Mouse (Mus musculus): ENCODE results near the gene Drd5. TPM values are rescaled to one million over a fixed set of nuclear protein-coding genes. Genes with fewer than 3 reads are reported as not detected.

The Drd5 gene
- polyA plus RNA-seq, 1 experiment from 2014 or later: 0.21 TPM

DNA sequence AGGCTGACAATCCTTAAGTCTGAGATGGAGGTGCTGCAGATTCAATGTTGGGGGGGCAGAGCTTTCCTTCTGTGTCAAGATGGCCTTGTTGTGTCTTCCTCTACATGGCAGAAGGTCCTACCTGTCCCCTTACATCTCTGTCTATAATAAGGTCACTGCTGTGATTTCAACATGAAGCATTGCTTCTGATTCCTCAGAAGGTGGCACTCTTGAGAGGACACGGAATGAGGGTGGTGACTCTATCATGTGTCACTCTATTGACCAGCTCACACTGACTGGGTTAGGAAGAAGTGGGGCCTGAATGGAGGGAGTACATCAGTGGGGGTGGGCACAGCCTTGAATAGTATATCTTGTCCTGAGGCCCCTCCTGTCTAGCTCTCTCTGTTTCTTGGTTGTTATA is 15.4 kb downstream of the Drd5 start:
- H3K27ac ChIP-seq (replicated peaks; ENCODE audit: low read depth, low read length): no peak overlapping the region
- ATAC-seq (ENCODE audit: low FRiP score, low TSS enrichment): no peak
- H3K4me3 ChIP-seq (replicated peaks; ENCODE audit: low read depth, low read length): no peak overlapping the region
- no peak overlapping the region for H3K4me2 ChIP-seq (ENCODE audit: low read length)
- WGBS: 38% methylated on average over 1 of the region's 1 CpGs
- no peaks in the 10 kb centered on the region for H3K27me3 ChIP-seq (ENCODE audit: control insufficient read depth, insufficient read depth, low read length)
- DNase-seq: no peak
- H3K9ac ChIP-seq (replicated peaks; ENCODE audit: low read length): no peak overlapping the region
- H3K36me3 ChIP-seq (ENCODE audit: control insufficient read depth, insufficient read depth, low read length): no peaks in the 10 kb centered on the region
- no peaks in the 10 kb centered on the region for H3K9me3 ChIP-seq (ENCODE audit: control insufficient read depth, low read length)
- no peaks in the 10 kb centered on the region for H3K4me1 ChIP-seq (ENCODE audit: control insufficient read depth, insufficient read depth, low read length)

GRCm38 (mm10) chr5:38343101-38343500 is 23.9 kb downstream of the Drd5 start:
- WGBS: 51% methylated on average over 3 of the region's 3 CpGs

GRCm38 (mm10) chr5:38346646-38347432 is 27.7 kb downstream of the Drd5 start:
- Histone ChIP-seq H3K4me1 (ENCODE audit: control insufficient read depth, insufficient read depth, low read length) (peaks cover 15% of the 10 kb centered on the region; the same call in 1 of the 2 replicates), H3K4me3 (replicated peaks; ENCODE audit: low read depth, low read length) (no peak overlapping the region), H3K4me2 (ENCODE audit: low read length) (no peak overlapping the region), H3K27ac (replicated peaks; ENCODE audit: low read depth, low read length) (no peak overlapping the region), H3K36me3 (ENCODE audit: control insufficient read depth, insufficient read depth, low read length) (no peaks in the 10 kb centered on the region), H3K9ac (replicated peaks; ENCODE audit: low read length) (no peak overlapping the region), H3K27me3 (ENCODE audit: control insufficient read depth, insufficient read depth, low read length) (no peaks in the 10 kb centered on the region), H3K9me3 (ENCODE audit: control insufficient read depth, low read length) (no peaks in the 10 kb centered on the region)
- ATAC-seq (ENCODE audit: low FRiP score, low TSS enrichment): no peak
- WGBS: 33% methylated on average over 10 of the region's 10 CpGs
- peak; percentile 70 for DNase-seq

More at GRCm38 (mm10) chr5:38343101-38343500, 23.9 kb downstream of the Drd5 start:
- H3K4me2 ChIP-seq (ENCODE audit: low read length): no peak overlapping the region
- DNase-seq (no peak), ATAC-seq (ENCODE audit: low FRiP score, low TSS enrichment) (no peak)
- no peak overlapping the region for H3K9ac ChIP-seq (replicated peaks; ENCODE audit: low read length)
- 0 out of 2 replicates have a peak, but pooled peaks cover 3% of the 10 kb centered on the region for H3K4me1 ChIP-seq (ENCODE audit: control insufficient read depth, insufficient read depth, low read length)
- no peaks in the 10 kb centered on the region for H3K36me3 ChIP-seq (ENCODE audit: control insufficient read depth, insufficient read depth, low read length)
- no peak overlapping the region for H3K27ac ChIP-seq (replicated peaks; ENCODE audit: low read depth, low read length)
- no peak overlapping the region for H3K4me3 ChIP-seq (replicated peaks; ENCODE audit: low read depth, low read length)
- no peaks in the 10 kb centered on the region for H3K9me3 ChIP-seq (ENCODE audit: control insufficient read depth, low read length)
- no peaks in the 10 kb centered on the region for H3K27me3 ChIP-seq (ENCODE audit: control insufficient read depth, insufficient read depth, low read length)

GRCm38 (mm10) chr5:38350351-38350929 is 31.3 kb downstream of the Drd5 start:
- 20% methylated on average over 5 of the region's 5 CpGs for WGBS
- Histone ChIP-seq H3K27ac (replicated peaks; ENCODE audit: low read depth, low read length) (no peak overlapping the region), H3K4me2 (ENCODE audit: low read length) (no peak overlapping the region), H3K4me3 (replicated peaks; ENCODE audit: low read depth, low read length) (no peak overlapping the region), H3K4me1 (ENCODE audit: control insufficient read depth, insufficient read depth, low read length) (peaks cover 15% of the 10 kb centered on the region; the same call in 1 of the 2 replicates), H3K36me3 (ENCODE audit: control insufficient read depth, insufficient read depth, low read length) (no peaks in the 10 kb centered on the region), H3K9ac (replicated peaks; ENCODE audit: low read length) (no peak overlapping the region), H3K27me3 (ENCODE audit: control insufficient read depth, insufficient read depth, low read length) (no peaks in the 10 kb centered on the region), H3K9me3 (ENCODE audit: control insufficient read depth, low read length) (no peaks in the 10 kb centered on the region)
- ATAC-seq (ENCODE audit: low FRiP score, low TSS enrichment) (no peak), DNase-seq (peak; percentile 31)

DNA sequence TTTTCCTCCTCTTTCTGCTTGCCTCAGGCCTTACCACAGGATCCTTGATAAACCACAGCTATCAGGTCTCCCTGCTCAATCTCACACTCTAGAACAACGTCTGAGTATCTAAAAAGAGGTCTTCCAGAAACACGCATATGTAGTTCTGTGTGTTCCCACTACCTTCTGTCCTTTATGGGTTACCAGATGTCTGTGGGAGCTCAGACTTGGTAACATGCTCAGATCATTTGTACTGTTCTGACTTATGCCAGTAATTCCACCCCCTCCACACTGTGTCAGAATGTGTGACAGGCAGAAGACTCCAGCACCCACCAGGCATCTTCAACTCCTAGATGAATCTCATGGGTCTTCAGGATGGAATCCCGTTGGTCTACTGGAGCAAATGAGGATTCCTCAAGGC is 37.8 kb downstream of the Drd5 start:
- DNase-seq: no peak
- Histone ChIP-seq H3K9me3 (ENCODE audit: control insufficient read depth, low read length) (no peaks in the 10 kb centered on the region), H3K27me3 (ENCODE audit: control insufficient read depth, insufficient read depth, low read length) (no peaks in the 10 kb centered on the region), H3K9ac (replicated peaks; ENCODE audit: low read length) (no peak overlapping the region), H3K36me3 (ENCODE audit: control insufficient read depth, insufficient read depth, low read length) (no peaks in the 10 kb centered on the region), H3K4me3 (replicated peaks; ENCODE audit: low read depth, low read length) (no peak overlapping the region), H3K4me2 (ENCODE audit: low read length) (no peak overlapping the region), H3K27ac (replicated peaks; ENCODE audit: low read depth, low read length) (no peak overlapping the region), H3K4me1 (ENCODE audit: control insufficient read depth, insufficient read depth, low read length) (no peaks in the 10 kb centered on the region)
- 85% methylated on average over 3 of the region's 3 CpGs for WGBS
- ATAC-seq (ENCODE audit: low FRiP score, low TSS enrichment): no peak

DNA sequence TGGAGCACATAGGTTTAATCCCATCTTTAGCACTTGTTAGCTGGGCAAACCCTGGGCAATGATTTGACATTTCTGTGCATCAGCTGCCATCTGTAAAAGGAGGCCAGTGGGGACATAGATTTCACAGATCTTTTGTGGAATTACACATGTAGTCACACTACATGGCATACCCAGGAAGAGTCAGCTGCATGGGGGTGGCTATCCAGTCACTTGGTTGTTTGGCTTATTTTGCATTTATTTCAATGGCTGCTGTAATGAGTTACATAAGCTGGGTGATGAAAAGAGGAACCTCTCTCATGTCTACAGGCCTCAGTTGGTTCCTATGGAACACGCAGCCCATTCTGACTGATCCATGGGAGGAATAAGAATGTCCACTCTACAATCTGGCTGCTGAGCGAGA is 40.5 kb downstream of the Drd5 start:
- no peak for ATAC-seq (ENCODE audit: low FRiP score, low TSS enrichment)
- Histone ChIP-seq H3K27ac (replicated peaks; ENCODE audit: low read depth, low read length) (no peak overlapping the region), H3K9ac (replicated peaks; ENCODE audit: low read length) (no peak overlapping the region), H3K4me2 (ENCODE audit: low read length) (no peak overlapping the region), H3K36me3 (ENCODE audit: control insufficient read depth, insufficient read depth, low read length) (no peaks in the 10 kb centered on the region), H3K9me3 (ENCODE audit: control insufficient read depth, low read length) (no peaks in the 10 kb centered on the region), H3K4me1 (ENCODE audit: control insufficient read depth, insufficient read depth, low read length) (no peaks in the 10 kb centered on the region), H3K4me3 (replicated peaks; ENCODE audit: low read depth, low read length) (no peak overlapping the region), H3K27me3 (ENCODE audit: control insufficient read depth, insufficient read depth, low read length) (no peaks in the 10 kb centered on the region)
- no peak for DNase-seq
- 71% methylated on average over 2 of the region's 2 CpGs for WGBS

- H3K36me3 ChIP-seq (ENCODE audit: control insufficient read depth, insufficient read depth, low read length): no peaks in the 10 kb centered on the region
- WGBS: 76% methylated on average over 5 of the region's 5 CpGs
- H3K4me1 ChIP-seq (ENCODE audit: control insufficient read depth, insufficient read depth, low read length): peaks cover 9% of the 10 kb centered on the region
- H3K9ac ChIP-seq (replicated peaks; ENCODE audit: low read length): no peak overlapping the region
- H3K4me3 ChIP-seq (replicated peaks; ENCODE audit: low read depth, low read length): no peak overlapping the region
- H3K9me3 ChIP-seq (ENCODE audit: control insufficient read depth, low read length): no peaks in the 10 kb centered on the region
- H3K27ac ChIP-seq (replicated peaks; ENCODE audit: low read depth, low read length): no peak overlapping the region
- DNase-seq (no peak), ATAC-seq (ENCODE audit: low FRiP score, low TSS enrichment) (no peak)
- H3K27me3 ChIP-seq (ENCODE audit: control insufficient read depth, insufficient read depth, low read length): no peaks in the 10 kb centered on the region
- no peak overlapping the region for H3K4me2 ChIP-seq (ENCODE audit: low read length)
Observed at GRCm38 (mm10) chr5:38364396-38364795, 45.2 kb downstream of the Drd5 start.

GRCm38 (mm10) chr5:38365521-38365920 is 46.4 kb downstream of the Drd5 start:
- H3K9me3 ChIP-seq (ENCODE audit: control insufficient read depth, low read length): no peaks in the 10 kb centered on the region
- peaks cover 9% of the 10 kb centered on the region for H3K4me1 ChIP-seq (ENCODE audit: control insufficient read depth, insufficient read depth, low read length)
- no peak overlapping the region for H3K4me3 ChIP-seq (replicated peaks; ENCODE audit: low read depth, low read length)
- no peaks in the 10 kb centered on the region for H3K36me3 ChIP-seq (ENCODE audit: control insufficient read depth, insufficient read depth, low read length)
- WGBS: 38% methylated on average over 2 of the region's 2 CpGs
- H3K27ac ChIP-seq (replicated peaks; ENCODE audit: low read depth, low read length): no peak overlapping the region
- no peak overlapping the region for H3K9ac ChIP-seq (replicated peaks; ENCODE audit: low read length)
- H3K4me2 ChIP-seq (ENCODE audit: low read length): no peak overlapping the region
- DNase-seq (no peak), ATAC-seq (ENCODE audit: low FRiP score, low TSS enrichment) (no peak)
- H3K27me3 ChIP-seq (ENCODE audit: control insufficient read depth, insufficient read depth, low read length): no peaks in the 10 kb centered on the region

Data from midbrain, embryonic 14.5 days (tissue).